Mouse (Mus musculus): ENCODE results near the gene Eml6.

DNA sequence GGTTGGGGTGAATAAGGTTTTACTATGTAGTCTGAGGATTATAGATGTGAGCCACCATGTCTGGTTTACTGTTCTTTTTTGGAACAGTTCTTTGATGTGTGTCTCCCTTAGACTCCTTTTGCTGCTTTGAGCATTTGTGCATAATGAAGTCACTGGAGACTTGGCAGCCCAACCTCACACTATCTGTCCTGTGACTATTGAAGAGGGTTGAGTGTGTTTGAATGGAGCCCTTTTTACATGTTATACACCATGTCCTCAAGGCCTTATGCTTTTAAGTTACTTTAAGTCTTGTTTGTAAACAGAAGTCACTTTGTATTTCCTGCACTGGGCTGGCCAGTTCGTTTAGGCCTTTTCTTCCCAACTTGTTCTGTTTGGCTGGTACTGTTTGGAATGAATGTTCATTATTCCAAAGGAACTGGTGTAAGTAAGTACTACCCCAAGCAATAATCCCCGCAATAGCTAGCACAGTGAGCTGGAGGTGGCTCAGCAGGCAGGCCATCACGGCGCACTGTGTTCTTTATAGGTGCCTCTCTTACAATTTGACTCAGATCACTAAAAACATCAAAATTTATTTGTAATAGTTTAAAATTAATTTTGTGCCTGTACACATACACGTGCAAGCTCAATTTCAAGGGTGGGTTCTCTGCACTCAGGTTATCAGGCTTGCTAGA lies 280.9 kb downstream of the Eml6 start:
- TF ChIP-seq CTCF (IDR thresholded peaks at IDR 0.05; ENCODE audit: control insufficient read depth, insufficient read depth, insufficient read length) (no peak), FOSL1 (IDR thresholded peaks at IDR 0.05; ENCODE audit: insufficient read depth, low read length, poor library complexity, severe bottlenecking) (no peak), USF1 (IDR thresholded peaks at IDR 0.05; ENCODE audit: low read depth) (no peak), MAX (IDR thresholded peaks at IDR 0.05) (no peak)
